Mouse (Mus musculus) spleen, adult 18-20 months (tissue): Measurements from ENCODE around the gene Mlxip.

Experiments used
- DNase-seq, 2 experiments: peaks; one replicate each; pipeline ENCODE4 v3.0.0; 2022; ENCODE audit warnings: mixed read lengths in 2 of 2

The Mlxip gene

GRCm38 (mm10) chr5:123394303-123394956 lies at the start of gene Mlxip:
TSS of gene Mlxip (plus strand) at chr5:123394798.
- peak; percentile 86 to 88 for DNase-seq

GRCm38 (mm10) chr5:123344963-123345852 lies 49.4 kb upstream of the Mlxip start:
- peak; percentile 40 to 53 for DNase-seq

GRCm38 (mm10) chr5:123345853-123346654 lies 48.5 kb upstream of the Mlxip start:
- peak; percentile 26 to 31 for DNase-seq

- DNase-seq: no peak
Measured at GRCm38 (mm10) chr5:123346701-123347270, 47.8 kb upstream of the Mlxip start.

- DNase-seq: no peak
Measured at GRCm38 (mm10) chr5:123347985-123348384, 46.6 kb upstream of the Mlxip start.

GRCm38 (mm10) chr5:123350386-123350785 lies 44.2 kb upstream of the Mlxip start:
- peak in 1 of 2 experiments; percentile 32 for DNase-seq

- no peak for DNase-seq
Measured at GRCm38 (mm10) chr5:123355918-123356317, 38.7 kb upstream of the Mlxip start.

GRCm38 (mm10) chr5:123357253-123357652 lies 37.3 kb upstream of the Mlxip start:
- DNase-seq: no peak

- DNase-seq: no peak
Measured at GRCm38 (mm10) chr5:123359431-123359830, 35.2 kb upstream of the Mlxip start.

GRCm38 (mm10) chr5:123362911-123363310 lies 31.7 kb upstream of the Mlxip start:
- DNase-seq: no peak

- DNase-seq: no peak
Measured at GRCm38 (mm10) chr5:123364302-123364971, 30.2 kb upstream of the Mlxip start.

- DNase-seq: peak in 1 of 2 experiments; percentile 48
Measured at GRCm38 (mm10) chr5:123368869-123369488, 25.6 kb upstream of the Mlxip start.

GRCm38 (mm10) chr5:123370049-123370448 lies 24.5 kb upstream of the Mlxip start:
- no peak for DNase-seq

- no peak for DNase-seq
Measured at GRCm38 (mm10) chr5:123375262-123375661, 19.3 kb upstream of the Mlxip start.

GRCm38 (mm10) chr5:123375793-123376452 lies 18.7 kb upstream of the Mlxip start:
- no peak for DNase-seq

GRCm38 (mm10) chr5:123376569-123376968 lies 18.0 kb upstream of the Mlxip start:
- DNase-seq: peak; percentile 36 to 47

- peak; percentile 68 to 83 for DNase-seq
Measured at GRCm38 (mm10) chr5:123377120-123377955, 17.3 kb upstream of the Mlxip start.

GRCm38 (mm10) chr5:123378712-123379111 lies 15.9 kb upstream of the Mlxip start:
- no peak for DNase-seq

- DNase-seq: peak in 1 of 2 experiments; percentile 33
Measured at GRCm38 (mm10) chr5:123379504-123379931, 15.1 kb upstream of the Mlxip start.

GRCm38 (mm10) chr5:123381968-123382367 lies 12.6 kb upstream of the Mlxip start:
- peak; percentile 62 to 64 for DNase-seq
